Mouse (Mus musculus): ENCODE results near the gene Gm9736. TPM values are rescaled to one million over a fixed set of nuclear protein-coding genes. Genes with fewer than 3 reads are reported as not detected.
"Not testable (repeated sequence)": the region's sequence is repeated elsewhere in the genome, so short reads cannot be mapped to it uniquely, and the experiment has no call there.

Gm9736 gene
- not detected in 2 replicates for polyA plus RNA-seq (2015; fragmentation: Nextera tagmentation; extraction: Ambion mirVana)

GRCm38 (mm10) chr10:77751254-77751653, at the start of gene Gm9736:
Gene Gm9736, minus strand, starts transcription at chr10:77751354.
- H3K27me3 ChIP-seq (ENCODE audit: insufficient read depth, low read length); H3K27ac ChIP-seq (ENCODE audit: low read depth); H3K4me3 ChIP-seq (ENCODE audit: low read depth, low read length); H3K4me2 ChIP-seq (ENCODE audit: low read depth, low read length); H3K36me3 ChIP-seq (replicated peaks; ENCODE audit: insufficient read depth, low read length); H3K9ac ChIP-seq (replicated peaks); H3K4me1 ChIP-seq (ENCODE audit: insufficient read depth); H3K9me3 ChIP-seq (ENCODE audit: low read length); ATAC-seq; DNase-seq: not testable (repeated sequence)
- 33% methylated on average over 1 of the region's 1 CpGs for WGBS (ENCODE audit: insufficient replicate concordance)

DNA sequence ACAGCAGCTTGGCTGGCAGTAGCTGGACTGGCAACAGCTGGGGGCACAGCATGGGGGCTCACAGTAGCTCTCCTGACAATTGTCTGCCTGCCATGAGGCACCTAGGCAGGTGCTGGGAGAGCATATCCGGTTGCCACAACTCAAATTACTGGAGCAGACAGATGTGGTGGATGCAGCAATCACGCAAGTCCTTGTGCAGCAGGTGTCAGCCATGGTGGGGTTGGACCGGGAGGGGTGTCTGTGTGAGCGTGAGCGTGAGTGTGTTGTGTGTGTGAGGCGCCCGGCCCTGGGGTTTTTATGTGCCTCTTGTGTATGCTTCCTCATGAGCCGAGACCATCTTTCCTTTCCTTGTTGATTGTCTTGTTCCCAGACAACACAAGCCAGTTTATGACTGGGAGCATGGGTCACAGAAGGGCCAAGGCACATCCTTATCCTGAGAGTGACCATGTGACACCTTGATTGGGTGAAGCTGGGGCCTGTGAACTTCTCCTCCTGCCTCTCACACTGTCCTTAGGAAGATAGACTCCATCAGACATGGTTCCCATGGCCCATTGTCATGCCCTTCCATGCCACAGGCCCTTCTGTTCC, 47.9 kb upstream of the Gm9736 start, which contains the start of gene Gm19668:
Gm19668 (minus strand) TSS at position 213 of the 588 bp plus-strand sequence.
- no peak for TF ChIP-seq EP300 (IDR thresholded peaks at IDR 0.05; ENCODE audit: low read depth)
- TF ChIP-seq CTCF (IDR thresholded peaks at IDR 0.05; ENCODE audit: low read depth), result no peak
- 59% methylated on average over 8 of the region's 8 CpGs for WGBS (ENCODE audit: insufficient replicate concordance)
- no peaks in the 10 kb centered on the region for H3K36me3 ChIP-seq (replicated peaks; ENCODE audit: insufficient read depth, low read length)
- DNase-seq (no peak), ATAC-seq (no peak)
- no peaks in the 10 kb centered on the region for H3K9me3 ChIP-seq (ENCODE audit: low read length)
- H3K27me3 ChIP-seq (ENCODE audit: insufficient read depth, low read length), result no peaks in the 10 kb centered on the region
- no peaks in the 10 kb centered on the region for H3K4me1 ChIP-seq (ENCODE audit: insufficient read depth)
- no peak within 1 kb of the TSS for H3K9ac ChIP-seq (replicated peaks)
- H3K27ac ChIP-seq (ENCODE audit: low read depth), result no peak within 1 kb of the TSS
- no peak within 1 kb of the TSS for H3K4me3 ChIP-seq (ENCODE audit: low read depth, low read length)
- H3K4me2 ChIP-seq (ENCODE audit: low read depth, low read length), result no peak within 1 kb of the TSS

DNA sequence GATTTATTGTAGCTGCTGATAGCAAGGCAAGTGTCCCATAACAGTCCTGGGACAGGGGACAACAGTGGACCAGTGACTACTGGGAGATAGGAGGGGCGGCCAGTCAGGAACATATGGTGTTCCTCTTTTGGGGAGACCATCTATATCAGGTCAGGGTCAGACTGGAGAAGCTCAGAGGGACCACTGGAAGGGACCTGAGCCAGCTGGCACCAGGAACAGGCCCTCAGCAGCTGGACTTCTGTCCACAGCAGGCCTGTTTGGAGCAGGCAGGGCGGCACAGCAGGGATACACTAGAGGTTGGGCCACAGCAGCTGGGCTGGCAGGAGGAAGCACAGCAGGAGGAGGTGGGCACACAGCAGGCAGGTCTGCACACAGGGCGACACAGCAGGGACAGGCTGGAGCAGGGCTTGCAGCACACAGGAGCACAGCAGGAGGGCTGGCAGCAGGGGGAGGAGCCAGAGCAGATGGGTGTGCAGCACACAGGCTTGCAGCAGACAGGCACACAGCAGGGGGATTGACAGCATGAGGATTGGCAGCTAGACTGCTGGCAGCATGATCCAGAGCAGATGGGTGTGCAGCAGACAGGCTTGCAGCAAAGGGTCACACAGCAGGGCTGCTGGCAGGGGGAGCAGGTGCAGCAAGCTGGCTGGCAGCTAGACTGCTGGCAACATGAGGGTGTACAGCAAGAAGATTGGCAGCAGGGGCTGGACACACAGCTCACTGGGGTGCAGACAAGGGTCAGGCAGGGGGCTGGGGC, 47.2 kb upstream of the Gm9736 start:
- H3K4me3 ChIP-seq (ENCODE audit: low read depth, low read length); DNase-seq; H3K9ac ChIP-seq (replicated peaks); H3K9me3 ChIP-seq (ENCODE audit: low read length); H3K4me1 ChIP-seq (ENCODE audit: insufficient read depth); H3K27me3 ChIP-seq (ENCODE audit: insufficient read depth, low read length); ATAC-seq; H3K36me3 ChIP-seq (replicated peaks; ENCODE audit: insufficient read depth, low read length); H3K27ac ChIP-seq (ENCODE audit: low read depth); H3K4me2 ChIP-seq (ENCODE audit: low read depth, low read length): not testable (repeated sequence)
- WGBS (ENCODE audit: insufficient replicate concordance), result 72% methylated on average over 2 of the region's 3 CpGs

DNA sequence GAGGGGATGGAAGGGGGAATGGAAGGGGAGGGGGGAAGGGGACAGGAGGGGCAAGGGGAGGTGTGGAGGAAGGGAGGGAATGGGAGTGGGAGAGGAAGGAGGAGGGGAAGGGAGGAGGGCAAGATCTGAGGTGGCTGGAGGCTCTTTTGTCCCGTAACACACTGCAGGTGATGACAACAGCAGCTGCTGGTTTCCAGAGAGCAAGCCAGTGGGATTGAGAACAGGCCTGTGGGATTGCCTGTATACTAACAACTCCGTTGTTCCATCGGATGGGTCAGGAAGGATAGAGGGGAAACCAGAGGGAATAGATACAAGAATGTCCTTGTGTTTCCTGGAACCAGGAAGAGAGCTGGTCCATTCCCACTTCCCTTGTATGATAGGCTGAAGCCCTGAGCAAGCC, 46.5 kb upstream of the Gm9736 start:
- ATAC-seq (no peak), DNase-seq (no peak)
- H3K4me1 ChIP-seq (ENCODE audit: insufficient read depth), result no peaks in the 10 kb centered on the region
- WGBS (ENCODE audit: insufficient replicate concordance), result 29% methylated on average over 3 of the region's 3 CpGs
- H3K27ac ChIP-seq (ENCODE audit: low read depth), result no peak overlapping the region
- H3K4me2 ChIP-seq (ENCODE audit: low read depth, low read length), result no peak overlapping the region
- TF ChIP-seq EP300 (IDR thresholded peaks at IDR 0.05; ENCODE audit: low read depth) (no peak), CTCF (IDR thresholded peaks at IDR 0.05; ENCODE audit: low read depth) (no peak)
- no peaks in the 10 kb centered on the region for H3K27me3 ChIP-seq (ENCODE audit: insufficient read depth, low read length)
- H3K36me3 ChIP-seq (replicated peaks; ENCODE audit: insufficient read depth, low read length), result no peaks in the 10 kb centered on the region
- no peaks in the 10 kb centered on the region for H3K9me3 ChIP-seq (ENCODE audit: low read length)
- H3K4me3 ChIP-seq (ENCODE audit: low read depth, low read length), result no peak overlapping the region
- H3K9ac ChIP-seq (replicated peaks), result no peak overlapping the region

DNA sequence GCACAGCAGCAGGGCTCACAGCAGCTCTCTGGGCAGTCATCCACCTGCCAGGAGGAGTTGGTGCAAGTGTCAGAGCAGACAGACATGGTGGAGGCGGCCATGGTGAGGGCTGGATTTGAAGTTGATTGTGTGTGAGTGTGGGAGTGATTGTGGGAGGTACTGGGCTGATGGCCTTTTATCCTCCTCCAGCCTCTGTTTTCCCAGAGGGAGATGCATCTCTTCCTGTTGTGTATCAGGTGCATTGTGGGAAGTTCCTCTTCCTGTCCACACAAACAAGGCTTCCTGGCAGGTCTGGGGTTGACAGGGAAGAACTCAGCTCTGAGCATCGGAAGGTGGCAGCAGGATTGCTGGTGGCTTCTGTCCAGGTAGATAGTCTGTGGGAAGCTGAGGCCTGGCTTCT, 43.8 kb upstream of the Gm9736 start, which contains the start of gene Gm9639:
Gm9639 (minus strand) TSS at position 101 of the 400 bp plus-strand sequence.
- no peak within 1 kb of the TSS for H3K9ac ChIP-seq (replicated peaks)
- no peaks in the 10 kb centered on the region for H3K36me3 ChIP-seq (replicated peaks; ENCODE audit: insufficient read depth, low read length)
- H3K4me1 ChIP-seq (ENCODE audit: insufficient read depth), result no peaks in the 10 kb centered on the region
- 34% methylated on average over 2 of the region's 2 CpGs for WGBS (ENCODE audit: insufficient replicate concordance)
- no peak within 1 kb of the TSS for H3K27ac ChIP-seq (ENCODE audit: low read depth)
- TF ChIP-seq CTCF (IDR thresholded peaks at IDR 0.05; ENCODE audit: low read depth) (no peak), EP300 (IDR thresholded peaks at IDR 0.05; ENCODE audit: low read depth) (no peak)
- ATAC-seq (no peak), DNase-seq (no peak)
- H3K27me3 ChIP-seq (ENCODE audit: insufficient read depth, low read length), result no peaks in the 10 kb centered on the region
- no peaks in the 10 kb centered on the region for H3K9me3 ChIP-seq (ENCODE audit: low read length)
- H3K4me3 ChIP-seq (ENCODE audit: low read depth, low read length), result no peak within 1 kb of the TSS
- no peak within 1 kb of the TSS for H3K4me2 ChIP-seq (ENCODE audit: low read depth, low read length)

DNA sequence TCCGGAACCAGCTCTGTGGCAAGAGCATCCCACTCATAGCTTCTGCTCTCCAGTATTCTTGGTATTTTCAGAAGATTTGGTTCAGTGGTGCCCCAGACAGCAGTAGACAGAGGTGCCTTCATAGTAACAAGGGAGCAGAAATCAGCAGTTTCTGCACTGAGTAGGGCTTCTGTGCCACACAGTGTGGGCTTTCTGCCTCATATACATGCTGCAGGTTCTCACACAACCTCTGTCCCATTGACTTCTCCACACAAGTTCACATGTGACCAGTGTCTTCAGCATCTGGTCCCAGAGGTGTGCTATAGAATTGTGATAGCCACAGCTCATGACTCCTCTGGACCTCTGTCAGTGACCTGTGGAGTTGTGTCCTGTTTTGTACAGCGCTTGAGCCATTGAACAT, 37.5 kb upstream of the Gm9736 start:
- WGBS (ENCODE audit: insufficient replicate concordance), result 60% methylated on average over 2 of the region's 2 CpGs
- H3K4me1 ChIP-seq (ENCODE audit: insufficient read depth), result no peaks in the 10 kb centered on the region

GRCm38 (mm10) chr10:77787876-77788275, 36.7 kb upstream of the Gm9736 start, which contains the start of gene Gm7137:
Gene Gm7137, minus strand, starts transcription at chr10:77788200.
- H3K4me1 ChIP-seq (ENCODE audit: insufficient read depth); H3K9ac ChIP-seq (replicated peaks); DNase-seq; H3K9me3 ChIP-seq (ENCODE audit: low read length); H3K27me3 ChIP-seq (ENCODE audit: insufficient read depth, low read length); H3K27ac ChIP-seq (ENCODE audit: low read depth); ATAC-seq; H3K36me3 ChIP-seq (replicated peaks; ENCODE audit: insufficient read depth, low read length); H3K4me3 ChIP-seq (ENCODE audit: low read depth, low read length); H3K4me2 ChIP-seq (ENCODE audit: low read depth, low read length): not testable (repeated sequence)
- WGBS (ENCODE audit: insufficient replicate concordance), result no CpG with 5 or more reads among the region's 1 CpGs

More for the DNA sequence above, 37.5 kb upstream of the Gm9736 start:
- Histone ChIP-seq H3K9ac (replicated peaks) (no peak overlapping the region), H3K27me3 (ENCODE audit: insufficient read depth, low read length) (no peaks in the 10 kb centered on the region), H3K4me3 (ENCODE audit: low read depth, low read length) (no peak overlapping the region), H3K4me2 (ENCODE audit: low read depth, low read length) (no peak overlapping the region), H3K9me3 (ENCODE audit: low read length) (no peaks in the 10 kb centered on the region), H3K27ac (ENCODE audit: low read depth) (no peak overlapping the region), H3K36me3 (replicated peaks; ENCODE audit: insufficient read depth, low read length) (no peaks in the 10 kb centered on the region)
- ATAC-seq (no peak), DNase-seq (no peak)
- TF ChIP-seq CTCF (IDR thresholded peaks at IDR 0.05; ENCODE audit: low read depth), result no peak
- no peak for TF ChIP-seq EP300 (IDR thresholded peaks at IDR 0.05; ENCODE audit: low read depth)

DNA sequence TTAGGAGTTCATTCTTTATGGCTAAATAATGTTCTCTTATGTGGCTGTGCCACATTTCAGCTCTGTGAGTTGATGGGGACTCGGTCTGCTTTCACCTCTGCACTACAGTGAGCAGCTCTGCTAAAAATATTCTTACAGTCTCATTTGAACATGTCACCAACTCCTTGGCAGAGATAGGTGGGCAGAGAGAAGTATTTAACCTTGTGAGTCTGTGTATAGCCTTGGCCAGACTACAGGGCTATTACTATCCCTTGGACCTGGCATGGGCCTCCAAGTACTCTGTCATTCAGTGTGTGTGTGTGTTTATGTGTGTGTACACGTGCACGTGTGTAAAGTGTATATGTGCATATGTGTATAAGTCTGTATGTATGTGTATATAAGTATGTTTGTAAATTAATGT, 32.2 kb upstream of the Gm9736 start:
- WGBS (ENCODE audit: insufficient replicate concordance), result 79% methylated on average over 1 of the region's 3 CpGs
- DNase-seq; H3K4me2 ChIP-seq (ENCODE audit: low read depth, low read length); H3K27ac ChIP-seq (ENCODE audit: low read depth); H3K4me1 ChIP-seq (ENCODE audit: insufficient read depth); H3K4me3 ChIP-seq (ENCODE audit: low read depth, low read length); H3K36me3 ChIP-seq (replicated peaks; ENCODE audit: insufficient read depth, low read length); H3K9ac ChIP-seq (replicated peaks); H3K9me3 ChIP-seq (ENCODE audit: low read length); H3K27me3 ChIP-seq (ENCODE audit: insufficient read depth, low read length); ATAC-seq: not testable (repeated sequence)

DNA sequence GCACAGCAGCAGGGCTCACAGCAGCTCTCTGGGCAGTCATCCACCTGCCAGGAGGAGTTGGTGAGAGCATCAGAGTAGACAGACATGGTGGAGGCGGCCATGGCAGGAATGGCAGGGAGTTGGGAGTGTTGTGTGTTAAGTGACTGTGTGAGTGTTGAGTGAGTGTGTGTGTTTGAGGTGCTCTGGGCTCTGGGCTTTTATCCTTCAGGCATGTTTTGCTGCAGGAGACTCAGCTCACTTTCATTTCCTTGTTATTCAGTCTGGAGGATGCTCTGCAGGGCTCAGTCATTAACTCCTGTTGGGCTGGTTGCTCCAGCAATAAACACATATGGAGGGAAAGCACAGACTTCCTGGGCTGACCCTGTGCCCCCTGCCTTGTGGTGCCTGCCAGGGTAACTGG, 31.3 kb upstream of the Gm9736 start, which contains the start of gene Gm3250:
Gm3250 (minus strand) TSS at position 101 of the 400 bp plus-strand sequence.
- not testable (repeated sequence) for H3K36me3 ChIP-seq (replicated peaks; ENCODE audit: insufficient read depth, low read length); H3K4me2 ChIP-seq (ENCODE audit: low read depth, low read length); ATAC-seq; H3K9ac ChIP-seq (replicated peaks); H3K4me3 ChIP-seq (ENCODE audit: low read depth, low read length); H3K27ac ChIP-seq (ENCODE audit: low read depth); DNase-seq; H3K9me3 ChIP-seq (ENCODE audit: low read length); H3K4me1 ChIP-seq (ENCODE audit: insufficient read depth); H3K27me3 ChIP-seq (ENCODE audit: insufficient read depth, low read length)
- WGBS (ENCODE audit: insufficient replicate concordance), result 43% methylated on average over 1 of the region's 1 CpGs

All from liver, postnatal 0 days (tissue).